Mouse (Mus musculus) adrenal gland, postnatal 0 days (tissue): Measurements from ENCODE around the gene Olfr1186. TPM values are rescaled to one million over a fixed set of nuclear protein-coding genes. Genes with fewer than 3 reads are reported as not detected.

Experiments
- polyA plus RNA-seq: library from polyadenylated mRNA; unstranded; fragments of >200 nt; fragmentation: Nextera tagmentation; extraction: Ambion mirVana; gene quantifications from 2 replicates; pipeline ENCODE4 v1.2.1, GENCODE M21; 2015

Gene Olfr1186
- not detected in 2 replicates for polyA plus RNA-seq

DNA sequence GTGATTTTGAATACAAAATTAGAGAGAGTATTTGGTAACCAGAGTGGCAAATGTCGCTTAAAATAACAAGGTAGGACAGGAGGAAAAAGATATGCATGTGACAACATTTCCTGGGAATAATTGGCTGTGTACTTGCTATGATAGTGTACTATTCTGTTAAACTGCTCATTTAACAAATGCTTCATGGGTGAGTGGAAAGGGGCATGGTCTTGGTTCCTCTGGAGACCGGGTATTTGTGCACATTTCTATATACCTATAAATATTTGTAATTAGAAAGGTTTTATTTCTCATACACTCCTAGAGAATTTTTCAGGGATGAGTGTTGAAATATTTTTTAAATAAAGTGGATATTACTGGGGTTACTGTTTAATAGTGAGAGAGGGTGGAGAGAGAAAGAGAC, at the start of gene Olfr1186:
Gene Olfr1186, plus strand, starts transcription at position 301 of the 400 bp plus-strand sequence.

DNA sequence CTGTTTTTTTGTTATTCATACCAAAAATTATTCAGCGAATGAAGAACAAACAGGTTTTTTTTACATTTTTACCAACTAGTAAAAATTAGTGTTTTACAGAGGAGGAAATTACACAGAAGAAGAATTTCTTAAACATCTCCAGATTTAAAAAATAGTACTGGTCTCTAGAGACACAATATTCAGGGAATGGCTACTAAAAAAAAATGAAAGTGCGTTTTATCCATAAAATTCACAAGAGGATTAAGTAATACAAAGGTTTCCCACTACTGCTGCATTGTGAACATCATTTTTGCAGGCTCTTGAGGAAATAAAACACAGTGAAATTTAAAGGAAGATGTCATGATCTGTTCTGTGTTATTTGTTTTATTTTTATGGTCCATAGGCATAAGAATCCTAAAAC, 35.1 kb upstream of the Olfr1186 start, which contains the start of gene Olfr1184:
Gene Olfr1184, plus strand, starts transcription at position 301 of the 400 bp plus-strand sequence.

GRCm38 (mm10) chr2:88493020-88493419, 25.3 kb upstream of the Olfr1186 start, which contains the start of gene Olfr1185-ps1:
Olfr1185-ps1 (plus strand) TSS chr2:88493320.

DNA sequence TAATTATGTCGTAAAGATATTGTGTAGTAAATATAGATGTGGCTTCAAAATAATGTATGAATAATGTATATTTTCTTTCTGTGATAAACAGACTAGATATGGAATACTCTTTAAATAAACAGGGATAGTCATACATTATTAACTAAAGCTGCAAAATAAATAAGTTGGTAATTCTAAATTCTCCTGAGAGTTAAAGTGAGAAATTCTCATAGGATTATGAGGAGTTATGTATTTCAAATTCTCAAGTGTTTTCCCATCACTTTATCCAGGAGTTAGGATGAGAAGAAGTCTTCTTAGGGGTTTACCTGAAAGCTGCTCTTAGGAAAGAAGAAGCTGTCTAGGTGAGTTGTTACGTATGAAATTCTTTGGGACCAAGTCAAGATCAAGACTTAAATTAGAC, 38.3 kb downstream of the Olfr1186 start, which contains the start of gene Olfr1188:
Gene Olfr1188, plus strand, starts transcription at position 301 of the 400 bp plus-strand sequence.

Other genes starting within 250 kb of the Olfr1186 start
- gene Olfr1173, start 238.7 kb upstream of the Olfr1186 start, polyA plus RNA-seq, result not detected in 2 replicates
- gene Olfr1174-ps, start 203.4 kb upstream of the Olfr1186 start, polyA plus RNA-seq, result not detected in 2 replicates
- not detected in 2 replicates for gene Olfr1175-ps, start 191.3 kb upstream of the Olfr1186 start, polyA plus RNA-seq
- gene Olfr1176, start 181.8 kb upstream of the Olfr1186 start, polyA plus RNA-seq, result not detected in 2 replicates
- not detected in 2 replicates for gene Olfr1177-ps, start 172.1 kb upstream of the Olfr1186 start, polyA plus RNA-seq
- gene Olfr1178, start 131.5 kb upstream of the Olfr1186 start, polyA plus RNA-seq, result not detected in 2 replicates
- not detected in 2 replicates for gene Olfr1179, start 112.1 kb upstream of the Olfr1186 start, polyA plus RNA-seq
- gene Olfr1180, start 99.4 kb upstream of the Olfr1186 start, polyA plus RNA-seq, result not detected in 2 replicates
- gene Olfr1181, start 92.4 kb upstream of the Olfr1186 start, polyA plus RNA-seq, result not detected in 2 replicates
- gene Gm13757, start 69.4 kb upstream of the Olfr1186 start, polyA plus RNA-seq, result not detected in 2 replicates
- gene Olfr1183, start 63.7 kb upstream of the Olfr1186 start, polyA plus RNA-seq, result not detected in 2 replicates
- gene Olfr1184, start 35.0 kb upstream of the Olfr1186 start, polyA plus RNA-seq, result not detected in 2 replicates
- gene Olfr1185-ps1, start 25.2 kb upstream of the Olfr1186 start, polyA plus RNA-seq, result not detected in 2 replicates
- gene Olfr1188, start 38.4 kb downstream of the Olfr1186 start, polyA plus RNA-seq, result not detected in 2 replicates
- gene Olfr1189, start 67.9 kb downstream of the Olfr1186 start, polyA plus RNA-seq, result not detected in 2 replicates
- not detected in 2 replicates for gene Olfr1191-ps1, start 122.0 kb downstream of the Olfr1186 start, polyA plus RNA-seq
- not detected in 2 replicates for gene Olfr1192-ps1, start 130.0 kb downstream of the Olfr1186 start, polyA plus RNA-seq
- not detected in 2 replicates for gene Olfr1193, start 157.1 kb downstream of the Olfr1186 start, polyA plus RNA-seq
- not detected in 2 replicates for gene Olfr1195, start 170.6 kb downstream of the Olfr1186 start, polyA plus RNA-seq
- gene Olfr1196, start 186.0 kb downstream of the Olfr1186 start, polyA plus RNA-seq, result not detected in 2 replicates
- gene Olfr1197, start 213.8 kb downstream of the Olfr1186 start, polyA plus RNA-seq, result not detected in 2 replicates
- not detected in 2 replicates for gene Olfr1198, start 232.8 kb downstream of the Olfr1186 start, polyA plus RNA-seq
- not detected in 2 replicates for gene Olfr1199, start 241.9 kb downstream of the Olfr1186 start, polyA plus RNA-seq